Comparison of ENCODE assay signal across 31 mouse cellular contexts in genomic region chr6:134520821-134521220, GRCm38 (mm10). TPM values are rescaled to one million over a fixed set of nuclear protein-coding genes. Genes with fewer than 3 reads are reported as not detected.
DNase-seq lines count a peak whose midpoint lies in the region; ATAC-seq lines count a peak whose summit lies in the region.
"Had no signal": no experiment of that assay in that cellular context is flagged by ENCODE, and none has a peak within 500 bp of the region (broad histone marks: within the 10 kb centered on the region; RNA-seq: fewer than 3 reads in every experiment).

No protein-coding gene starts in this region.

- no peak overlapping the region for H3K27ac ChIP-seq in kidney, embryonic 15.5 days
- no peak overlapping the region for H3K27ac ChIP-seq in kidney, embryonic 14.5 days (ENCODE audit: low read depth, low read length)
- H3K27ac ChIP-seq in neural tube, embryonic 13.5 days (replicated peaks), result 0 out of 2 replicates have a peak overlapping the region, but pooled peaks have one; percentile 43
- H3K27ac ChIP-seq in neural tube, embryonic 14.5 days (ENCODE audit: low read depth, low read length), result no peak overlapping the region
- H3K27ac ChIP-seq: embryonic facial prominence, embryonic 12.5 days; heart, embryonic 10.5 days; heart, embryonic 15.5 days; hindbrain, embryonic 12.5 days; left cerebral cortex, adult 2 months; limb, embryonic 12.5 days; midbrain, embryonic 10.5 days; neural tube, embryonic 12.5 days had no signal

- H3K36me3 ChIP-seq in kidney, embryonic 15.5 days, result peaks cover 6% of the 10 kb centered on the region; the same call in 1 of the 2 replicates
- H3K36me3 ChIP-seq in kidney, embryonic 14.5 days (ENCODE audit: control insufficient read depth, insufficient read depth, low read length), result peaks cover 4% of the 10 kb centered on the region; the same call in 1 of the 2 replicates
- peaks cover 6% of the 10 kb centered on the region for H3K36me3 ChIP-seq in neural tube, embryonic 13.5 days
- H3K36me3 ChIP-seq in neural tube, embryonic 14.5 days (ENCODE audit: control insufficient read depth, insufficient read depth, low read length), result no peaks in the 10 kb centered on the region

- H3K9ac ChIP-seq in kidney, embryonic 15.5 days, result no peak overlapping the region
- no peak overlapping the region for H3K9ac ChIP-seq in kidney, embryonic 14.5 days (ENCODE audit: low read depth, low read length)
- H3K9ac ChIP-seq in neural tube, embryonic 13.5 days, result no peak overlapping the region
- no peak overlapping the region for H3K9ac ChIP-seq in neural tube, embryonic 14.5 days (replicated peaks; ENCODE audit: low read depth, low read length)
- H3K9ac ChIP-seq: embryonic facial prominence, embryonic 12.5 days; heart, embryonic 15.5 days; hindbrain, embryonic 12.5 days; limb, embryonic 12.5 days; neural tube, embryonic 12.5 days had no signal

- H3K4me1 ChIP-seq in kidney, embryonic 15.5 days, result peaks cover 45% of the 10 kb centered on the region
- peaks cover 27% of the 10 kb centered on the region for H3K4me1 ChIP-seq in kidney, embryonic 14.5 days (ENCODE audit: control insufficient read depth, insufficient read depth, low read length)
- H3K4me1 ChIP-seq in neural tube, embryonic 13.5 days (replicated peaks), result peaks cover 31% of the 10 kb centered on the region
- peaks cover 15% of the 10 kb centered on the region for H3K4me1 ChIP-seq in neural tube, embryonic 14.5 days (ENCODE audit: control insufficient read depth, insufficient read depth, low read length)

- 48% methylated on average over 3 of the region's 3 CpGs for WGBS in kidney, embryonic 15.5 days
- 48% methylated on average over 3 of the region's 3 CpGs for WGBS in kidney, embryonic 14.5 days
- 53% methylated on average over 3 of the region's 3 CpGs for WGBS in neural tube, embryonic 13.5 days
- WGBS in neural tube, embryonic 14.5 days, result 43% methylated on average over 3 of the region's 3 CpGs

- no peaks in the 10 kb centered on the region for H3K9me3 ChIP-seq in kidney, embryonic 15.5 days (replicated peaks)
- H3K9me3 ChIP-seq in kidney, embryonic 14.5 days (ENCODE audit: control insufficient read depth, low read length), result no peaks in the 10 kb centered on the region
- H3K9me3 ChIP-seq in neural tube, embryonic 13.5 days, result no peaks in the 10 kb centered on the region
- no peaks in the 10 kb centered on the region for H3K9me3 ChIP-seq in neural tube, embryonic 14.5 days (ENCODE audit: control insufficient read depth, low read length)
- H3K9me3 ChIP-seq: embryonic facial prominence, embryonic 12.5 days; heart, embryonic 10.5 days; heart, embryonic 15.5 days; hindbrain, embryonic 12.5 days; limb, embryonic 12.5 days; midbrain, embryonic 10.5 days; neural tube, embryonic 12.5 days had no signal

- 0 out of 2 replicates have a peak, but pooled peaks have one; percentile 36 for ATAC-seq in kidney, embryonic 15.5 days (replicated peaks; ENCODE audit: low FRiP score)
- ATAC-seq in kidney, embryonic 14.5 days (ENCODE audit: low FRiP score, low TSS enrichment), result no peak
- no peak for ATAC-seq in neural tube, embryonic 13.5 days (ENCODE audit: low read depth)
- 0 out of 2 replicates have a peak, but pooled peaks have one; percentile 42 for ATAC-seq in neural tube, embryonic 14.5 days (ENCODE audit: low read depth)
- ATAC-seq in megakaryocyte progenitor cell, adult 5-6 weeks (replicated peaks; ENCODE audit: poor library complexity), result no peak
- ATAC-seq: forebrain, embryonic 14.5 days; inflammation-experienced regulatory T-cells, adult 6 months; midbrain, embryonic 16.5 days had no signal

- H3K4me2 ChIP-seq in kidney, embryonic 15.5 days, result no peak overlapping the region
- H3K4me2 ChIP-seq in kidney, embryonic 14.5 days (replicated peaks; ENCODE audit: low read depth, low read length), result no peak overlapping the region
- no peak overlapping the region for H3K4me2 ChIP-seq in neural tube, embryonic 13.5 days
- H3K4me2 ChIP-seq in neural tube, embryonic 14.5 days (ENCODE audit: low read depth, low read length), result no peak overlapping the region
- H3K4me2 ChIP-seq: embryonic facial prominence, embryonic 12.5 days; heart, embryonic 15.5 days; hindbrain, embryonic 12.5 days; limb, embryonic 12.5 days; liver, embryonic 11.5 days; neural tube, embryonic 12.5 days had no signal

- no peak overlapping the region for H3K4me3 ChIP-seq in kidney, embryonic 15.5 days (replicated peaks)
- H3K4me3 ChIP-seq in kidney, embryonic 14.5 days (ENCODE audit: low read length), result no peak overlapping the region
- no peak overlapping the region for H3K4me3 ChIP-seq in neural tube, embryonic 13.5 days
- no peak overlapping the region for H3K4me3 ChIP-seq in neural tube, embryonic 14.5 days (ENCODE audit: low read depth, low read length)
- H3K4me3 ChIP-seq: embryonic facial prominence, embryonic 12.5 days; heart, embryonic 10.5 days; heart, embryonic 15.5 days; hindbrain, embryonic 12.5 days; left cerebral cortex, adult 2 months; limb, embryonic 12.5 days; midbrain, embryonic 10.5 days; neural tube, embryonic 12.5 days had no signal

- no peaks in the 10 kb centered on the region for H3K27me3 ChIP-seq in kidney, embryonic 15.5 days
- H3K27me3 ChIP-seq in kidney, embryonic 14.5 days (ENCODE audit: control insufficient read depth, insufficient read depth, low read length), result no peaks in the 10 kb centered on the region
- no peaks in the 10 kb centered on the region for H3K27me3 ChIP-seq in neural tube, embryonic 13.5 days
- no peaks in the 10 kb centered on the region for H3K27me3 ChIP-seq in neural tube, embryonic 14.5 days (ENCODE audit: control insufficient read depth, insufficient read depth, low read length)
- H3K27me3 ChIP-seq: CH12.LX; embryonic facial prominence, embryonic 12.5 days; heart, embryonic 15.5 days; hindbrain, embryonic 12.5 days; limb, embryonic 12.5 days; neural tube, embryonic 12.5 days had no signal

- no peak for DNase-seq in neural tube, embryonic 10.5 days (ENCODE audit: extremely low spot score, low spot score)
- DNase-seq in lung, postnatal 14 days, result no peak
- DNase-seq: adrenal gland, postnatal 14 days; cerebellum, adult 11 months; cerebellum, adult 9-11 months; embryo, embryonic 11 days; gastrocnemius, postnatal 25 days; heart, adult 11 months; kidney, adult 11 months; lung, adult 2 months; lung, postnatal 10 days; retina, postnatal 1 day; right cerebral cortex, postnatal 14 days had no signal

RNA-seq across cellular contexts. Expression of gene Lrp6, which starts 45.9 kb away (rescaled TPM):
- polyA plus RNA-seq in kidney, embryonic 15.5 days (2015; fragmentation: Nextera tagmentation; extraction: Ambion mirVana), result 34.5 and 37.5 TPM in 2 replicates
- polyA plus RNA-seq in kidney, embryonic 14.5 days (2014; fragmentation: Nextera tagmentation; extraction: Ambion mirVana), result 32.6 and 49.7 TPM in 2 replicates
- 20.8 and 24.5 TPM in 2 replicates for polyA plus RNA-seq in neural tube, embryonic 13.5 days (2015; fragmentation: Nextera tagmentation; extraction: Ambion mirVana)
- polyA plus RNA-seq in neural tube, embryonic 14.5 days (2014; fragmentation: Nextera tagmentation; extraction: Ambion mirVana), result 19.7 and 25.4 TPM in 2 replicates
- total RNA-seq in megakaryocyte progenitor cell, adult 5-6 weeks (2015), result 24.4 and 33.8 TPM in 2 replicates
- total RNA-seq in megakaryocyte progenitor cell, adult 5-6 weeks (2017), result 32.4 and 33.2 TPM in 2 replicates

Comparison
In these comparisons a context has a peak if more than half of its experiments do, and no peak if none do; other contexts are left out.
1. ATAC-seq: peak in kidney, embryonic 15.5 days (single experiment) and neural tube, embryonic 14.5 days (single experiment); none in kidney, embryonic 14.5 days (single experiment), neural tube, embryonic 13.5 days (single experiment) and megakaryocyte progenitor cell, adult 5-6 weeks (single experiment).